In the genomic region with DNA sequence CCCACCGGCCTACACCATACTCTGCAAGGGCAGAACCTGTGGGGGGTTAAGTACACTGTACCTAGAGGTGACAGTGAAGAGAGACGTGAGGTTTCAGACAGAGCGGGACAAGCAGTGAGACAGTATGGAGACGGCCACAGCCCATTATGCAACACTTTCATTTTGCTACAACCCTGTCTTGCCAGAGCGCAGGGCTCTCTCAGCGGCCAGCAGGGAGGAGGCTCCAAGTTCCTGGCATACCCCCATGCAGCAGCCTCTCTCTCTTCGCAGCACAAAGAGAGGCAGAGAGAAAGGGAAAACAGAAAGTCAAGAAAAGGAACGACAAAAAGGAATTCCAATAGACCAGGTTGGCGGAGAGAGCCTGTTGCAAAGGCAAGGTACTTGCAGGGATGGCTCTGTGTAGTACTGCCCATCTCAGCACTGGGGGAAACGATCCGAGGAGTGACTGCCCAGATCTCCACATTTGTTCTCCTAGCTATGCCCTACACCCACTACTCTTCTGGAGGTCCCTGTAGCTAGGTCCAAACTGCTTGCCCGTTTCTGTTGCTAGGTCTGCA, we compare ENCODE assay signal across 8 mouse cellular contexts. TPM values are rescaled to one million over a fixed set of nuclear protein-coding genes. Genes with fewer than 3 reads are reported as not detected.
DNase-seq lines count a peak whose midpoint lies in the region; ATAC-seq and TF ChIP-seq lines count a peak whose summit lies in the region.

No protein-coding gene starts in this region.

- intact Hi-C loops in left cerebral cortex, postnatal 4 days (cut with DNase I), result no loop called here

- peak; percentile 81 for ATAC-seq in granulocyte monocyte progenitor cell, adult 5-6 weeks (replicated peaks; ENCODE audit: poor library complexity, severe bottlenecking)
- ATAC-seq in intestine, embryonic 15.5 days, result peak; percentile 63
- ATAC-seq in megakaryocyte-erythroid progenitor cell, adult 5-6 weeks (replicated peaks; ENCODE audit: low FRiP score, low TSS enrichment, poor library complexity, severe bottlenecking), result peak; percentile 67

- WGBS in thymus, adult 2 months, result 2% methylated on average over 12 of the region's 12 CpGs
- WGBS in intestine, embryonic 15.5 days, result 2% methylated on average over 12 of the region's 12 CpGs

- H3K9me3 ChIP-seq in intestine, embryonic 15.5 days, result no peaks in the 10 kb centered on the region

- no peak overlapping the region for H3K27ac ChIP-seq in thymus, adult 2 months (ENCODE audit: control insufficient read depth, insufficient read depth, low read length)
- no peak overlapping the region for H3K27ac ChIP-seq in cortical plate, adult 2 months (ENCODE audit: insufficient read depth, low read length)
- no peak overlapping the region for H3K27ac ChIP-seq in intestine, embryonic 15.5 days

- H3K4me3 ChIP-seq in thymus, adult 2 months (ENCODE audit: control insufficient read depth, insufficient read depth, low read length), result peak overlapping the region; percentile 44
- H3K4me3 ChIP-seq in cortical plate, adult 2 months (ENCODE audit: insufficient read depth, low read length), result peak overlapping the region; percentile 45
- H3K4me3 ChIP-seq in intestine, embryonic 15.5 days (replicated peaks), result peak overlapping the region; percentile 50

- H3K4me2 ChIP-seq in intestine, embryonic 15.5 days (replicated peaks), result peak overlapping the region; percentile 94

- no peaks in the 10 kb centered on the region for H3K36me3 ChIP-seq in thymus, adult 2 months (ENCODE audit: control insufficient read depth, insufficient read depth, low read length)
- no peaks in the 10 kb centered on the region for H3K36me3 ChIP-seq in intestine, embryonic 15.5 days

- TF ChIP-seq CTCF in thymus, adult 2 months (IDR thresholded peaks at IDR 0.05; ENCODE audit: borderline replicate concordance, control insufficient read depth, extremely low read depth, insufficient read depth, low read length, poor library complexity), result no peak
- TF ChIP-seq CTCF in cortical plate, adult 2 months (IDR thresholded peaks at IDR 0.05; ENCODE audit: extremely low read depth, insufficient read depth, low read length), result no peak

- no peak for DNase-seq in thymus, adult 2 months
- no peak for DNase-seq in thymus, postnatal 10 days (ENCODE audit: low spot score in 2 of 2)
- peak; percentile 38 for DNase-seq in left cerebral cortex, postnatal 4 days
- peak; percentile 11 to 34 for DNase-seq in right cerebral cortex, postnatal 36 days (ENCODE audit: low spot score in 2 of 2)

- no peak for TF ChIP-seq POLR2A in thymus, adult 2 months (IDR thresholded peaks at IDR 0.05; ENCODE audit: control insufficient read depth, extremely low read depth, insufficient read depth, low read length, poor library complexity)
- no peak for TF ChIP-seq POLR2A in cortical plate, adult 2 months (IDR thresholded peaks at IDR 0.05; ENCODE audit: extremely low read depth, insufficient read depth, low read length)

- peak overlapping the region; percentile 34 for H3K9ac ChIP-seq in intestine, embryonic 15.5 days

- H3K4me1 ChIP-seq in thymus, adult 2 months (replicated peaks; ENCODE audit: control insufficient read depth, insufficient read depth, low read length), result peaks cover 13% of the 10 kb centered on the region
- no peaks in the 10 kb centered on the region for H3K4me1 ChIP-seq in cortical plate, adult 2 months (ENCODE audit: control insufficient read depth, insufficient read depth, low read length)
- peaks cover 16% of the 10 kb centered on the region for H3K4me1 ChIP-seq in intestine, embryonic 15.5 days (replicated peaks)

- no peaks in the 10 kb centered on the region for H3K27me3 ChIP-seq in thymus, adult 2 months (ENCODE audit: control insufficient read depth, insufficient read depth, low read length)
- H3K27me3 ChIP-seq in intestine, embryonic 15.5 days (replicated peaks), result no peaks in the 10 kb centered on the region

RNA-seq across cellular contexts. Expression of a gene that starts 0.7 kb away (rescaled TPM):
- polyA plus RNA-seq in thymus, adult 2 months (2012; rRNA removed), result 15.4 and 19.2 TPM in 2 replicates
- 28.9 and 31.7 TPM in 2 replicates for polyA plus RNA-seq in cortical plate, adult 2 months (2012; rRNA removed)
- total RNA-seq in granulocyte monocyte progenitor cell, adult 5-6 weeks (2014; fragmentation: Nextera tagmentation), result not detected in 2 replicates
- not detected in 2 replicates for total RNA-seq in granulocyte monocyte progenitor cell, adult 5-6 weeks (2017)
- 15.0 and 16.6 TPM in 2 replicates for polyA plus RNA-seq in intestine, embryonic 15.5 days (2015; fragmentation: Nextera tagmentation; extraction: Ambion mirVana)
- 1 to 10 TPM; 6.6 to 9.4 TPM for total RNA-seq in left cerebral cortex, postnatal 4 days (2021)
- total RNA-seq in megakaryocyte-erythroid progenitor cell, adult 5-6 weeks (2014; fragmentation: Nextera tagmentation), result 0.49 and 2.5 TPM in 2 replicates
- 1.4 and 2.1 TPM in 2 replicates for total RNA-seq in megakaryocyte-erythroid progenitor cell, adult 5-6 weeks (2017)

RNA-seq across cellular contexts. Expression of a gene that starts 16.5 kb away (rescaled TPM):
- polyA plus RNA-seq in thymus, adult 2 months (2012; rRNA removed), result 7.7 and 8.6 TPM in 2 replicates
- polyA plus RNA-seq in cortical plate, adult 2 months (2012; rRNA removed), result 4.1 and 4.7 TPM in 2 replicates
- total RNA-seq in granulocyte monocyte progenitor cell, adult 5-6 weeks (2014; fragmentation: Nextera tagmentation), result 4.5 and 12.9 TPM in 2 replicates
- 4.4 and 4.7 TPM in 2 replicates for total RNA-seq in granulocyte monocyte progenitor cell, adult 5-6 weeks (2017)
- 38.7 and 40.3 TPM in 2 replicates for polyA plus RNA-seq in intestine, embryonic 15.5 days (2015; fragmentation: Nextera tagmentation; extraction: Ambion mirVana)
- under 1 TPM; 0.60 to 0.70 TPM for total RNA-seq in left cerebral cortex, postnatal 4 days (2021)
- 2.0 and 2.7 TPM in 2 replicates for total RNA-seq in megakaryocyte-erythroid progenitor cell, adult 5-6 weeks (2014; fragmentation: Nextera tagmentation)
- 3.0 TPM in 1 of 2 replicates, not detected in the other for total RNA-seq in megakaryocyte-erythroid progenitor cell, adult 5-6 weeks (2017)

RNA-seq across cellular contexts. Expression of a gene that starts 16.9 kb away (rescaled TPM):
- polyA plus RNA-seq in thymus, adult 2 months (2012; rRNA removed), result not detected in 2 replicates
- polyA plus RNA-seq in cortical plate, adult 2 months (2012; rRNA removed), result not detected in 2 replicates
- not detected in 2 replicates for total RNA-seq in granulocyte monocyte progenitor cell, adult 5-6 weeks (2014; fragmentation: Nextera tagmentation)
- not detected in 2 replicates for total RNA-seq in granulocyte monocyte progenitor cell, adult 5-6 weeks (2017)
- polyA plus RNA-seq in intestine, embryonic 15.5 days (2015; fragmentation: Nextera tagmentation; extraction: Ambion mirVana), result 0.96 TPM in 1 of 2 replicates, not detected in the other
- total RNA-seq in left cerebral cortex, postnatal 4 days (2021), result not detected
- not detected in 2 replicates for total RNA-seq in megakaryocyte-erythroid progenitor cell, adult 5-6 weeks (2014; fragmentation: Nextera tagmentation)
- total RNA-seq in megakaryocyte-erythroid progenitor cell, adult 5-6 weeks (2017), result not detected in 2 replicates

RNA-seq across cellular contexts. Expression of a gene that starts 24.5 kb away (rescaled TPM):
- 66.8 and 77.3 TPM in 2 replicates for polyA plus RNA-seq in thymus, adult 2 months (2012; rRNA removed)
- 85.2 and 90.3 TPM in 2 replicates for polyA plus RNA-seq in cortical plate, adult 2 months (2012; rRNA removed)
- 65.6 and 85.2 TPM in 2 replicates for total RNA-seq in granulocyte monocyte progenitor cell, adult 5-6 weeks (2014; fragmentation: Nextera tagmentation)
- 45.0 and 61.0 TPM in 2 replicates for total RNA-seq in granulocyte monocyte progenitor cell, adult 5-6 weeks (2017)
- polyA plus RNA-seq in intestine, embryonic 15.5 days (2015; fragmentation: Nextera tagmentation; extraction: Ambion mirVana), result 74.7 and 76.1 TPM in 2 replicates
- 10 to 100 TPM; 34.0 to 36.1 TPM for total RNA-seq in left cerebral cortex, postnatal 4 days (2021)
- total RNA-seq in megakaryocyte-erythroid progenitor cell, adult 5-6 weeks (2014; fragmentation: Nextera tagmentation), result 41.3 and 45.6 TPM in 2 replicates
- total RNA-seq in megakaryocyte-erythroid progenitor cell, adult 5-6 weeks (2017), result 39.1 and 49.7 TPM in 2 replicates

RNA-seq across cellular contexts. Expression of a gene that starts 24.6 kb away (rescaled TPM):
- polyA plus RNA-seq in thymus, adult 2 months (2012; rRNA removed), result 0.19 and 0.26 TPM in 2 replicates
- polyA plus RNA-seq in cortical plate, adult 2 months (2012; rRNA removed), result not detected in 2 replicates
- total RNA-seq in granulocyte monocyte progenitor cell, adult 5-6 weeks (2014; fragmentation: Nextera tagmentation), result not detected in 2 replicates
- not detected in 2 replicates for total RNA-seq in granulocyte monocyte progenitor cell, adult 5-6 weeks (2017)
- not detected in 2 replicates for polyA plus RNA-seq in intestine, embryonic 15.5 days (2015; fragmentation: Nextera tagmentation; extraction: Ambion mirVana)
- total RNA-seq in left cerebral cortex, postnatal 4 days (2021), result not detected
- not detected in 2 replicates for total RNA-seq in megakaryocyte-erythroid progenitor cell, adult 5-6 weeks (2014; fragmentation: Nextera tagmentation)
- total RNA-seq in megakaryocyte-erythroid progenitor cell, adult 5-6 weeks (2017), result 0.65 TPM in 1 of 2 replicates, not detected in the other

Comparison
In these comparisons a context has a peak if more than half of its experiments do, and no peak if none do; other contexts are left out.
1. DNase-seq: peak in left cerebral cortex, postnatal 4 days (single experiment) and right cerebral cortex, postnatal 36 days (2 of 2); none in thymus, adult 2 months (single experiment) and thymus, postnatal 10 days (0 of 2).
2. Peak in every context shown above with its lines, with median percentiles within 50 percentile points of each other: H3K4me3 ChIP-seq and ATAC-seq.